Mouse (Mus musculus): ENCODE measurements around the gene Tmem236.

Tmem236 gene

DNA sequence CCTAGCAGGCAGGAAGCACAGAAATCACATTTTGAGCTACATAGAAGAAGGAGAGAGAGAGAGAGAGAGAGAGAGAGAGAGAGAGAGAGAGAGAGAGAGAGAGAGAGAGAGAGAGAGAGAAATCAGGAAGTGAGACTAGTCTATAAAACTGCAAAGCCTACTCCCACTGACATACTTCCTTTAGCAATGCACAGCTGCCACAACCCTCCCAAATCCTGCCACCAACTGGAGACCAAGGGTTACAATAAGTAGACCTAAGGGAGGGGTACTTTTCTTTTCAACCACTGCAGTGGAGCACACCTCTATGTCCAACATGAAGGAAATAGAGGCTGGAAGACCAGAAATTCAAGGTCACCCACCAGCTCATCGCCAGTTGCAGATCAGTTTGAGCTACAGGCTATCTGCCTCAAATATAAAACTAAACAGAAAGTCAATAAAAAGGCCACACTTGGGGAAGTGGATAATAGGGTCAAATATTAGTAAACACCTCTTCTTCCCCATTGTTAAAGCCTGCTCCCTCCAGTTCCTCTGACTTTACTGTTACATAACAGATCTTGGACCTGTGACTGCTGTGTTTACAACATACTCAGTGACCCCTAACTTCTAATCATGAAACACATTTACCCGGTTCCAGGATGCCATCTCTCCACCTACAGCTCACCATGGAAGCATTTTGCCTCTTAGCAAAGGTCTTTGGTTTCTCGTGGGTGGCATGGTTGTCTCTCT is 75.7 kb downstream of the Tmem236 start:
- DNase-seq (ENCODE audit: low read depth, low spot score): no peak

DNA sequence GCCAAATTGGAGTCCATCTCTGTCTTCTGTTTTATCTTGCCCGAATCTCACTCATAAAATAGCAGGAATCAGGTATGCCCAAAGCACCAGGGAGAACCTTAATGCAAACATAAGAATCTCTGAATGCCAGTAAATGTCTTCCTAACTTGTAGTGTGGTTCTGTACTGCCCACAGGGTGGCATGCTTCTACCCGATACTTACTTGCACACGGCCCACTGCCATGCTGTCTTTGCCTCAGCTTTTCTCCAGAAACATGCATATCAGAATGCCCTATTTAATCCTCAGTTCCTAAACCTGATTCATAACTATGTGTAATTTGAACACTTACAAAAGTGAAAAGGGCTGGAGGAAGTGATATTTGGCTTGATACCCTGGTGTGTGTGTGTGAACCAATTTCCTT is 77.6 kb downstream of the Tmem236 start:
- no peak for DNase-seq (ENCODE audit: low read depth, low spot score)

DNA sequence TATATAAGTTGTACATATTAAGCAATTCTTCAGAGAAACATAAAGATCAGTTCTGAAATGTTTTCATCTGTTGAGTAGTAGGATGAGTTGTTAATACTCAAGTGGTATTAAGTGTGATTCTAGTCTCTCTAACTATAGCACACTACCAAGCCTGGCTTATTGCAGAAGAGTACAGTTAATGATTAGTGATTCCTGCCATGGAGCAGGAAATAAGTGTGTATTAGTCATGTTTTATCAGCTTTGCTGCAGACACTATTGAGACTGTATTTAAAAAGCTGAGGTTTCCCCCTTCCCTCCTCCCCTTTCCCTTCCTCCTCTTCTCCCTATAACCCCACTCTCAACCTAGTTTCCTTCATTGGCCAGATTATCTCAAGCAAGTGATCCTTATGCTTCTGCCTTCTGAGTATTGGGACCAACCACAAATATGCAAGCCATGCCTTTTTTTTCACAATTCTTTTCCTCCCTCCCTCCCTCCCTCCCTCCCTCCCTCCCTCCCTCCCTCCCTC is 84.1 kb downstream of the Tmem236 start:
- no peak for DNase-seq (ENCODE audit: low read depth, low spot score)

DNA sequence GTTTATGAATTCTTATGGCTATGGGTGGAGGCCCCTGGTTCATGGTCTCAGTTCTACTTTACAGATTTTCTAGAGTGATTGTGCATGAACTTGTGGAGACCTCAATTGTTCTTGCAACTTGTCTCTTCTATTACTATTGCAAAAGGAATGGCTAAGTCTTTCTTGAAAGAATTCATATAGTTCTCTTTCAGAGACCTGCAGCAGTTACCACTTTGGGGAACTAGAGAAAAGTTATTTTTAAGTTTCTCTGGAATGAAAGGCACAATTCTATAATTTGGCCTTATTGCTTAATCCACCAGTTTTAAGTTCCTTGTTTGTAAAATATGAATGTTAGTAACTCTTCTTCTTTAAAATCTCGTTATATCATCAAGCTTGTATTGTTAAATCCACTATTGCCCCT is 87.8 kb downstream of the Tmem236 start:
- DNase-seq (ENCODE audit: low read depth, low spot score): no peak

DNA sequence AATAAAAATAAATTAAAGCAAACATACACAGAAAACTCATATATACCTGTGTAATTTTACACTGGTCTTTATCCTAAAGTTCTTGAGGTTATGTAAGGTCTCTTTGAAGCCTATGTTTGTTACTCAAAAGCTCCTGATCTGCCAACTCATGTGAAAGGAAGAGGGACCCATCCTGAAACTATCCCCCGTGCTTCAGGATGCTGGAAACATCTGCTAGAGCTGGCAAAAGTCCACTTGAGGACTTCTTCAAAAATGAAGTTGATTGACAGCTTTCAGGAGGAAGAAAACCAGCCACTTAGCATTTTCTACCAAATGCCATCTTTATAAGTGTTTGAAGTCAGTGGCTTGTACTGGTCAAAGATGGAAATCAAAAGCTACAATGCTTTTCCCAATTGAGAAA is 94.8 kb downstream of the Tmem236 start:
- DNase-seq (ENCODE audit: low read depth, low spot score): no peak
